Mouse (Mus musculus): Measurements from ENCODE around the gene Tiam2. TPM values are rescaled to one million over a fixed set of nuclear protein-coding genes. Genes with fewer than 3 reads are reported as not detected.

The Tiam2 gene
- total and polyA plus RNA-seq, 3 experiments: 5.9 to 9.5 (median 9.4) TPM

DNA sequence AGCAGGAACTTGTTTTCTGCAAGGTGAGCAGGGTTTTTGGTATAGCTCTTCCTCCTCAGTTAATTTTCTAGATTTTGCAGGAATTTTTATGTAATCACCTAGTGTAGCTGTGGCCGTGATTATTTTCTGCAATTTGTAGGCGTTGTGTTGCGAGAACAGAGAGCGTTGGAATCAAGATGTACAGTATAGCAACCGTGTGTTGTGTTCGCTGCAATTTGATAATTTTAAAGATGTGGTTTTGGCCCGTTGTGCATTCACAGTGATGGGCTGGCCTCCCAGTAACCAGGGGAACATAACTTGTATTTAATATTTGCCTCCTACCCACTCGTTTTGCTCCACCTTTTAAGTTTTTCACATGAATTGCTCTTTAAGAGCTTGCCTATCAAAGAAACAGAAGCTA is 156.7 kb downstream of the Tiam2 start:
- H3K79me2 ChIP-seq (replicated peaks; ENCODE audit: control insufficient read depth, extremely low read depth, insufficient read depth, poor library complexity, severe bottlenecking): no peaks in the 10 kb centered on the region
- no peak overlapping the region for H3K9ac ChIP-seq (ENCODE audit: insufficient read depth, low read depth)
- in situ Hi-C loops (cut with MboI; ENCODE audit: low pct_ligation_motif_present, low pct_unique_long_range_greater_than_20kb, low sequenced_read_pairs): no loop called here
- H3K27ac ChIP-seq (ENCODE audit: insufficient read depth, low read depth): no peak overlapping the region
- no peaks in the 10 kb centered on the region for H3K9me3 ChIP-seq (replicated peaks; ENCODE audit: low read length)
- H3K4me1 ChIP-seq (ENCODE audit: control insufficient read depth in 1 of 2, insufficient read depth in 2 of 2): no peaks in the 10 kb centered on the region
- H3K4me3 ChIP-seq (replicated peaks in 1 of 3; ENCODE audit: low read depth in 2 of 3, low read length in 2 of 3, poor library complexity in 1 of 3): no peak overlapping the region
- dilution Hi-C loops (cut with MboI; ENCODE audit: extremely low pct_ligation_motif_present, extremely low pct_unique_long_range_greater_than_20kb, low sequenced_read_pairs): no loop called here
- H3K36me3 ChIP-seq (replicated peaks in 1 of 2; ENCODE audit: control insufficient read depth in 1 of 2, insufficient read depth in 1 of 2, low read length in 1 of 2): peaks cover 15 to 86% of the 10 kb centered on the region in 2 experiments
- no peaks in the 10 kb centered on the region for H3K27me3 ChIP-seq (replicated peaks)
- no peak overlapping the region for H3K4me2 ChIP-seq (ENCODE audit: insufficient read depth, low read depth, poor library complexity, severe bottlenecking)
- TF ChIP-seq BHLHE40 (IDR thresholded peaks at IDR 0.05; ENCODE audit: low read depth, low read length): no peak
- TF ChIP-seq NELFE (IDR thresholded peaks at IDR 0.05; ENCODE audit: low read depth, low read length): no peak
- no peak for TF ChIP-seq ZNF384 (IDR thresholded peaks at IDR 0.05; ENCODE audit: low read depth, low read length)
- TF ChIP-seq PAX5 (IDR thresholded peaks at IDR 0.05; ENCODE audit: low read length): no peak
- TF ChIP-seq HCFC1 (IDR thresholded peaks at IDR 0.05; ENCODE audit: low read depth, low read length): no peak
- no peak for TF ChIP-seq RCOR1 (conservative IDR thresholded peaks at IDR 0.05; ENCODE audit: low read depth, low read length)
- no peak for TF ChIP-seq GABPA (IDR thresholded peaks at IDR 0.05; ENCODE audit: insufficient replicate concordance, low read depth, low read length)
- TF ChIP-seq MEF2A (IDR thresholded peaks at IDR 0.05; ENCODE audit: borderline replicate concordance, low read depth, low read length): no peak
- TF ChIP-seq CHD2 (IDR thresholded peaks at IDR 0.05; ENCODE audit: low read length): no peak
- TF ChIP-seq ZKSCAN1 (IDR thresholded peaks at IDR 0.05; ENCODE audit: borderline replicate concordance, low read depth, low read length): no peak
- no peak for TF ChIP-seq E2F4 (IDR thresholded peaks at IDR 0.05; ENCODE audit: insufficient replicate concordance, low read depth, low read length)
- no peak for DNase-seq (ENCODE audit: extremely low read depth)

DNA sequence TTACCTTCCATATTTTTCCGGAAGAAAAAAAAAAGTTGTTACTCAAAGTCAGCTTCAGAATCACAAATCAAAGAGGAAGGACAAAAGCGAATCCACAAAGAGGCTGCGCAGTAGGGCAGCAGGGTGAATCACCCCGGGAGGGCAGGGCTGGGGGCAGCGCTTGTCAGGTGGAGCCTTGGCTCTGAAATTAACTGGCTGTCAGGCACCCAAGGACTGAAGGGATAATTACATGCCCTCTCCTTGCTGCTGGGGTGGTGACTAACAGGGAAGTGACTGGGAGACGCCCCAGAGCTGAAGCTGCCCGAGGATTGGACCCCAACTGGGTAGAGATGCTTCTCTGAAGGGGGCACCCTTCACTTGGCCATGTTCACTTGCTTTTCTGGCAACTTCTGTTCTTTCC is 159.5 kb downstream of the Tiam2 start:
- H3K4me1 ChIP-seq (ENCODE audit: control insufficient read depth in 1 of 2, insufficient read depth in 2 of 2): no peaks in the 10 kb centered on the region
- H3K27me3 ChIP-seq (replicated peaks): no peaks in the 10 kb centered on the region
- H3K36me3 ChIP-seq (replicated peaks in 1 of 2; ENCODE audit: control insufficient read depth in 1 of 2, insufficient read depth in 1 of 2, low read length in 1 of 2): peaks cover 5 to 78% of the 10 kb centered on the region in 2 experiments
- no peak for DNase-seq (ENCODE audit: extremely low read depth)
- H3K9me3 ChIP-seq (replicated peaks; ENCODE audit: low read length): no peaks in the 10 kb centered on the region
- no peaks in the 10 kb centered on the region for H3K79me2 ChIP-seq (replicated peaks; ENCODE audit: control insufficient read depth, extremely low read depth, insufficient read depth, poor library complexity, severe bottlenecking)
- no peak overlapping the region for H3K9ac ChIP-seq (ENCODE audit: insufficient read depth, low read depth)
- in situ Hi-C loops (cut with MboI; ENCODE audit: low pct_ligation_motif_present, low pct_unique_long_range_greater_than_20kb, low sequenced_read_pairs) (no loop called here), dilution Hi-C loops (cut with MboI; ENCODE audit: extremely low pct_ligation_motif_present, extremely low pct_unique_long_range_greater_than_20kb, low sequenced_read_pairs) (no loop called here)
- no peak overlapping the region for H3K4me3 ChIP-seq (replicated peaks in 1 of 3; ENCODE audit: low read depth in 2 of 3, low read length in 2 of 3, poor library complexity in 1 of 3)
- TF ChIP-seq POLR2A (IDR thresholded peaks at IDR 0.05; ENCODE audit: low read depth, low read length) (no peak), PAX5 (IDR thresholded peaks at IDR 0.05; ENCODE audit: low read length) (no peak), GABPA (IDR thresholded peaks at IDR 0.05; ENCODE audit: insufficient replicate concordance, low read depth, low read length) (no peak), CHD1 (IDR thresholded peaks at IDR 0.05; ENCODE audit: low read depth, low read length) (no peak), POLR2AphosphoS2 (IDR thresholded peaks at IDR 0.05; ENCODE audit: low read depth, low read length) (no peak), ZC3H11A (IDR thresholded peaks at IDR 0.05; ENCODE audit: low read depth, low read length) (no peak), SIN3A (IDR thresholded peaks at IDR 0.05; ENCODE audit: low read length) (no peak), MXI1 (IDR thresholded peaks at IDR 0.05; ENCODE audit: low read depth, low read length) (no peak), TCF12 (IDR thresholded peaks at IDR 0.05; ENCODE audit: low read depth, low read length) (no peak), MYC (IDR thresholded peaks at IDR 0.05; ENCODE audit: low read depth, low read length) (no peak), MEF2A (IDR thresholded peaks at IDR 0.05; ENCODE audit: borderline replicate concordance, low read depth, low read length) (no peak), RCOR1 (conservative IDR thresholded peaks at IDR 0.05; ENCODE audit: low read depth, low read length) (no peak), BHLHE40 (IDR thresholded peaks at IDR 0.05; ENCODE audit: low read depth, low read length) (no peak), EP300 (IDR thresholded peaks at IDR 0.05; ENCODE audit: low read length) (no peak), ZMIZ1 (IDR thresholded peaks at IDR 0.05; ENCODE audit: low read depth, low read length) (no peak), IRF4 (IDR thresholded peaks at IDR 0.05; ENCODE audit: low read depth, low read length) (no peak)
- no peak overlapping the region for H3K4me2 ChIP-seq (ENCODE audit: insufficient read depth, low read depth, poor library complexity, severe bottlenecking)
- no peak overlapping the region for H3K27ac ChIP-seq (ENCODE audit: insufficient read depth, low read depth)
